Mouse (Mus musculus) myocyte (in vitro differentiated cells): ENCODE data around the gene Gpr19.

Experiments
- CEBPB ChIP-seq: IDR thresholded peaks from 2 replicates; pipeline ENCODE4 v1.6.1; 2011; ENCODE audit warnings: mild to moderate bottlenecking, moderate library complexity; ENCODE audit not compliant: poor library complexity, insufficient read depth, severe bottlenecking
- POLR2A ChIP-seq: IDR thresholded peaks from one replicate; pipeline ENCODE4 v1.6.1; 2011; ENCODE audit warnings: low read depth, mild to moderate bottlenecking, control low read depth, moderate library complexity; ENCODE audit not compliant: insufficient read length

- TF ChIP-seq POLR2A (no peak), CEBPB (no peak)
Measured at GRCm38 (mm10) chr6:134848197-134848890, 50.0 kb downstream of the Gpr19 start.
